Mouse (Mus musculus) ovary, postnatal 10 days (tissue): ENCODE data around the gene 4933415A04Rik.

Source experiments
- DNase-seq: peaks from one replicate; pipeline ENCODE4 v3.0.0; 2022; ENCODE audit warnings: low spot score

Gene 4933415A04Rik

DNA sequence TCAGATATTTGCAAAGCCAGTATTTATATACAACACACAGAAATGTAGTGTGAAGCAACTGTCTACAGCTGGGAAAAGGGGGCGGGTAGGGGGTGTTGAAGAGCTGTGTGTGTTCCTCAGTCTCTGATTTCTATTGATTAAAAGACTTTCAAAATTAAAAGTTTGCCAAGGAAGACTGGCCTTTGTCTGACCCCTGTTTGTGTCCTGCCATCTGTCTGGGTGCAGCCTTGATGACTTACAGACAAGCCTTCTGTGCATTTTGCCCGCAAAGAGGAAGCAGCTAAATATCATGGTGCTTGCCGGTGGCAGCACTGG lies 11.8 kb upstream of the 4933415A04Rik start:
- DNase-seq: no peak

DNA sequence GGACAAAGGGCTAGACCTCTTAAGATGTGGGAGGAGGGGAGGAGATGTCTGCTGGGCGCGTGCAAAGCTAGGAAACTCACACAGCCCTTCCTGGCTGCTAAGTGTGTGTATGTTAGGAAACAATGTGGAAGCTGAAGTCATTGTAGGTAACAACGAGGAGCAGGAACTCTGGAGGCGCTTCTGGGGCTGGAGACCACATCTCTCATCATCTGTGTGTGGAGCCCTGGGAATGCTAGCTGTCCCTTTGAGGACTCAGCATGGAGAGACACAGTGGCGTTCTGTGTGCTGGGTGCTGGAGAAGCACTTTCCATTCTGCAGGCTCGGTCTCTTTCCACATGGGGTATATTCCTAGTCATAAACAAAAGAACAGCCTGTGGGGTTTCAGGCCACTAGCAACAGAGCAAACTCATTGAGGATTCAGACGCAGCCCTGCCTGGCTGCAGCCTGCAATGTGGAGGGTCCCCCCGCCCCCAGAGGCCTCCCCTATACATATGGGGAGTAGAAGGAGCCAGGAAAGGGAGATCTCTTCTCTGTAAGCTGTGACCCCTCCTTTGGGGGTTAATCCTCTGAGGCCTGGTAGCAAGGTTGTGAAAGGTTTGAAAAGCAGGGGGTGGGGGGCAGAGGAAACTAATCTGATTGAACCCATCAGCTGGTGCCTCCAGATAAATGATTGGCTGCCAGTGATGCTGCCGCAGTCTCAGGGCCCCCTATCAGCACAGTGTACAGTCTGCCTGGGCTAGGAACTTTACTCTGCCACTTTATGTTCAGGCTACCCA lies 11.3 kb upstream of the 4933415A04Rik start:
- no peak for DNase-seq

DNA sequence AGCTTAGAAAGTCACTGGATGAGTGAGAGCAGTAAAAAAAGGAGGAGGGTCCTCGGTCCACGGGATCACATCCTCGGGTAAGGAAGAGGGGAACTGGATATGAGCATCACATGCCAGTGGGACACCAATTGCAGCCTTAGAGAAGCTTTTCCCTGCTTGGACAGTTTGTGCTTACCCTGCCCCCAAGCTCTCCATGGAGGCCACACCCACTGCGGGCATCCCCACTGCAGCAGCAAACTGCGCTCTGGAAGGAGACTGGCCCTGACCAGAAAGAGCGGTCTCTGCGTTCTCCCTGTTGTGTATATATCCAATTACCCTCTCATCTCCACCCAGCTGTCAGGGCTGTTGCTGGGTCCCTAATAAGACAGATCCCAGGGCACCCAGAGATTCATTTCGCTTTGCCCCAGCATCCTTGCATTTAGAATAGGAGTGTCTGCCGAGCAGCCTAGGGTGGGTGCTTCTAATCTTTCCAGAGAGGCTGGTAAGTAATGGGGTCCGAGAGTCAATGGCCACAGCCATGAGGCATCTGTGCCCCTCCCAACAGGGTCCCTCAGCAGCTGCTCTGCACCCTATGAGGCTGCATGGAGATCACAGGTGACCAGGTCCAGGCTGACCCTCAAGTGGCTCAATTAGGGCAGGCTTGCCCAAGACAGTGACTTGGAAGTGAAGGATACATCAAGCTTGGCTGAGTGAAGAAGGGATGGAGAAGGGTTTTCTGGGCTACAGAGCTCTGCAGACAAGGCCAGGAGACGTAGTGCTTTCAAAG lies 8.9 kb upstream of the 4933415A04Rik start:
- no peak for DNase-seq

DNA sequence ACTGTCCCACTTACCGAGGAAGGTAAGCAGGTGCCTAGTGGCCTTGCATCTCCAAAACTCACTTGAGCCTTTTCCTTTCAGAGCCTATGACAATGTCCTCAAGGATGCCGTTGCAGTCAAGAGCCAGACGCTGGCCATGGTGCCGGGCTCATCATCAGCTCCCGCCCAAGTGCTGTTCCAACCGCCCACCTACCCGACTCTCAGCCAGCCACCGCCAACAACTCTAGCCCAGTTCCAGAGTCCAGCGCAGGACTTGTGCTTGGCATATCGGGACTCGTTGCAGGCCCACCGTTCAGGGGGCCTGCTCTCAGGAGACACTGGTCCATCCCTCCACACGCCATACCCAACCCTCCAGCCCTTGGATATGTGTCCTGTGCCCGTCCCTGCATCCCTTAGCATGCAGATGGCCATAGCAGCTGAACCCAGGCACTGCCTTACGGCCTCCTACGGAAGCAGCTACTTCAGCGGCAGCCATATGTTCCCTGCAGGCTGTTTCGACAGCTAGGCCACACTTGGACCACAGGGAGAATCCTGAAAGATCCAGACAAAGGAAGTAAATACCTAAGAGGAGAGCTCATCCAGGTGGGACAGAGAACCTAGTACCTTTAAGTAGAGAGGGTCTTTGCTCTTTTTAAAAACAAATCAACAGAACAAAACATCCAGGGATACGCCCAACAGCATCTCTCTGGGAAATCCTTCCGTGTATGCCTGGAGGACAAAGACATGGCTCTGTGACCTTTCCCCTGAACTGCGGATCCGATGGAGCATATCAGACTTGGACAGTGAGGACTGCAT lies 1.4 kb upstream of the 4933415A04Rik start:
- DNase-seq: no peak

DNA sequence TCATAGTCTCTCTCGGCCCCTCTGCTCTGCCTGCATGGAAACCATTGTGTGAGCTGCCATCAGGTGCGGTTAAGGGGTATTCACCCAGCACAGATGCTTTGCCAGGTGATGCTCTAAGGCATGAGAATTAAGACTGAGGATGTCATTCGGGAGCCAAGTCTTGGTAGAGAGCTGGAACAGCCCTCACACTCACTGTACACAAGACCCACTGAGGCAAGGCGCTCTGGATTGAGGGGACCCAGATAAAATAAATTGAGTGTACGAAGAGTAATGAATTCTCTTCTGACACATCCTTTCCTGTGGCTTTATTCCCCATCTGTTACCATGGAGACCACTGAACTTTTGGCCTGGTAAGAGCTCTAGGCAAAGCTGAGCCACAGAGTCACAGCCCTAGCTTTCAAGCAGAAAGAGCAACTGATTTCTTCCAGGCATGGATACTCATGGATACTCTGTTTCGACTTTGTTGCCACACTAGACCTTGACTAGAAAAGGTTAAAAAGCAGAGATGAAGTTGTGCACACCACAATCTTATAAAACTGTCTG lies 2.8 kb downstream of the 4933415A04Rik start:
- no peak for DNase-seq

DNA sequence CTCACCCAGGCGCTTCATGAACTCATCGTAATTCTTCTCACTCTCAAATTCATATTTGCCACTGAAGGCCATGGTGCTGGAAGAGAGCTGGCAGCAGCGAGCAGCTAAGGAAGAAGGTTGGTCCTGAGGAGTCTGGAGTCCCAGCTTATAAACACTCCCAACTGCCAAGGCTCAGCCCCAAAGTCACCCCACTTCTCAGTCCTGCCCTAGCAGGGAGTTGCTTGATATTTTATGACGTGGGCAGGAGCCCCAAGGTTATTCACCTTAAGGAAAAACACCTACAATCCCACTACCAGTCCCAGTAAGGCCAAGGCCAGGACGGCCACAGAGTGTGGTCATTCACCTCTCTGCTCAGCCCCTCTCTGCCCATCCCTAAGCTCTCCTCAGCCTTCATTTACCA lies 14.6 kb downstream of the 4933415A04Rik start, which contains the start of gene Fabp6:
TSS of gene Fabp6 (minus strand) at position 101 of the 400 bp plus-strand sequence.
- no peak for DNase-seq

DNA sequence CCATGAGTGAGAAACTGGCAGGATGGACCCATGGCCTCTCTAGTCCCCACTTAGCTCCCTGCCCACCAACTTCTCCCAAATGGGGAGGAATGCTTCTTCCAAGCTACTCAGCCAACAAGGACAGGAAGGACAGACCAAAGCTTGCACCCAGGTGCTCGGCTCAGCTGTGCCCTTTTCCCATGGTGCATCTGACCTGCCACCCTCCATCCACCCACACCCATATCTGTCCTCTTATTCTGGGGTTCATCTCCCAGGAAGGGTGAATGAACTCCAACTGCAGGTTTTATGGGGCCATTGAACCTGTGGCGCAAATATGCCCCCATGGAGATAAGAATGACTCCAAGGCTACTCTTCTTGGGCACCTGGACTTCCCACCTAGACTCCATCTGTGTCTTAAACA lies 17.4 kb downstream of the 4933415A04Rik start:
- no peak for DNase-seq

DNA sequence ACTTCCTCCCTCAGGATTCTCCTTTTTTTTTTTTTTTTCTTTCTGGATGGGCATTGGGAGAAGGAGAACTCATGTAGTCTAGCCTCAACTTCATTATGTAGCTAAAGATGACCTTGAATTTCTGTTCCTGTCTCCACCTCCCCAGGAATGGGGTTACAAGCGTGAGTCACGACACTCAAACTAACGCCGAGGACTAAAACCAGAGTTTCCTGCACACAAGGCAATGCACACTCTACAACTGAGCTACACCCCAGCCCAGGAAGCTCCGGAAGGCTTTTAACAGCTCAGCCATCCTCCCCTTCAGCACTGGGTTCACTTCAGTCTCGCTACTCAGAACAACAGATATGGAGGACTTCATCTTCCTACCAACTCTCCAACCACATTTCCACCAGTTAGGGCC lies 18.1 kb downstream of the 4933415A04Rik start:
- no peak for DNase-seq

DNA sequence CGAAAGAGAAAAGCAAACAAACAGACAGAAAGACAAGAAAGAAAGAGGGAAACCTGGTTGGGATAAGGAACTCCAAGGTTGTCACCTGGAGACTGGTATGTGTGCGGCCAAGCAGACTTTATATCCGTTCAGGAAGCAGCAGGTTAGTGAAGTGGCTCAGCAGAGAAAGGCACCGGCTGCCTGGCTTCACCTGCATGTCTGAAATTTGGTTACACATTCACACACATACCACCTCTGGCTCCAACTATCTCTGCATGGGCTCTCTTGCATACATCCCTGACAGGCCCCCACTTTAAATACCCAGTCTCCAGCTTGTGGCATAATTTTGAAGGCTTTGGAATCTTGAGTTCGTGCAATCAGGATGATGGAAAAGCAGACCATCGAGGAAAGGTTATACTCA lies 19.0 kb downstream of the 4933415A04Rik start:
- no peak for DNase-seq

DNA sequence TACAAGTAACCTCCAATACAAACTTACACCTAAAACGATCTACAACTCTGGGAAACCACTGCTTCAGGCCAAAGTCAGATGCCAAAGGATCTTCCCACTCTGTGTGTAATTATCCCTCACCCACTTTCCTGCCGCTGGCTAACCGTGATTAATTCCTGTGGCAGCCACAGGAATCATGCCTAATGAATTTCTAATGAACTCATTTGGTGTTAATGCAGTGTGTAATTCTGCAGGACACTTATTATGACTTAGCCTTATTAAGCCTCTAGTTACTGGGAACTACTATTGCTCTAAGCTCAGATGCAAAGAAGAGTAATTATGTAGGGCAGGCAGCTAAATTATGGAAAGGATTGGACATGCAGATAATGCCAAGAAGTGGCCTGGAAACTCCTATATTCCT lies 21.6 kb downstream of the 4933415A04Rik start:
- no peak for DNase-seq

DNA sequence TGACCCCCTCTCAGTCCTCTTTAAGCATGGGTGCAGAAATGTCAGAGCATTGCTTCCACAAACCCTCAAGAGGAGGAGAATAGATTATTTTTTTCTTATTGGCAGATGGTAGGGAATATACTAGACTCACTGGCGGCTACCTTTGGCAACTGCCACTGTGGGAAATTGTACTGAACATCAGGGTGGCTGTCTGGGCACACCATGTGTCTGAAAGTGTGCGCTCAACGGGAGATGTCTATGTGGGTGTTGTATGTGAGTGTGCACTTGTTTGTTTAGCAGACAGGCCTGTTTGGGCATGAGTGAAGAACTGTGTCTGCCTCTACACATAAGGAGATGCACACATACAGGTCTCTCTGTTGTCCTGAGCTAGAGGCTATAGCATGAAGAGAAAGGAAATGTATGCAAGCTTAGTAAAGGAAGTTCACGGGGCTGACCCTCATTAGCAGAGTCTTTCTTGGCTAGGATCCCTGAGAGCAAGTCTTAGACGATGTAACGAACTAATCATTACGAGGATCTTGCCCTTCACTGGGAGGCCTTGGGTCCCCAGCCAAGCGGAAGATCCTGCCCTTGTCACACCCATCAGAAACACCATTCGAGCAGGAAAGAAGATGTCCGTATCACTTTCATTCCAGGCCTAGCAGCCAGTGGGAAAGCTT lies 23.3 kb downstream of the 4933415A04Rik start:
- no peak for DNase-seq

DNA sequence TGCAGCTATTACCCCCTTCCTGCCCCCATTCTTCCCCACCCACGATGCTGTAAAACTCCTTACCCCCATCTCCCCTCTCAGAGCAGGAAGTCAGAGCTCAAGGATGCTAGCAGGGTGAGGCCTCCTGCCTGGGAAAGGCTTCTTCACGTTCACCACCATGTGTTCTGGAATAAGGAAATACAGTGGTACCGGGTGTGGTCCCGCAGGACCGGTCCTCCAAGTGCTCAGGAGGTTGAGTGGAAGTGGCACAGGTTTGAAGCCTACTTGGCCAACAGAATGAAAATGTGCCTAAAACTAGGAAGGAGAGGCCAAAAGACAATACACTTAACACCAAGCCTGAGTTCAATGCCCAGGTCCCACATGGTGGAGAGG lies 23.8 kb downstream of the 4933415A04Rik start:
- no peak for DNase-seq

DNA sequence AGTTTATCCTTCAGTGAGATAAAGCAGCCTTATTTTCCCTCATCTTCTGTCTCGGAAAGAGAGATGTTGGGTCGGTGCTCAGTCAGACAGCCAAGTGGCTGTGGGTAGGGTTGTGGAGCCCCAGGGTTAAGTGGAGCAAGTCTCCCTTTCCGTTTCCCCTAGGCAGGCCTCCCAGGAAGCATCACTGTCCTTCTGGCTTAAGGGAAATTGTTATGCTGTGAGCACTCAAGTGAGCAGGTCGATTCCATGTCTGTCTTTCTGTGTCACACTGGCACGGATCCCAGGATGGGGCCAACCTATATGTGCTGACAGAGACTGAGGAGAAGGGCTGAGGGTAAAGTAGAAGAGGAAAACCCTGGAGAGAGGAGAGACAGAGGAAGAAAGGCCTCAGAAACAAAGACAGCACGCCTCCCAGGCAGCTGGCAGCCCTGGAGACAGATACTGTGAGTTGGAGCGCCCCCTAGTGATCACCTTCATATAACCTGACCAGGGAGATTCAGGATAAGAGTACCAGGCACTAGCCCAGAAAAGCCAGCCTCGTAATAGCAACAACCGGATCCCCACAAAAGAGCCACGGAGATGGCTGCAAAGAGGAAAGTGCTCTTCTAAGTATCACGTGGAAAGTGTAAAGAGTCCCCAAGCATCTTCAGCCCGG lies 26.1 kb downstream of the 4933415A04Rik start:
- DNase-seq: peak; percentile 56

DNA sequence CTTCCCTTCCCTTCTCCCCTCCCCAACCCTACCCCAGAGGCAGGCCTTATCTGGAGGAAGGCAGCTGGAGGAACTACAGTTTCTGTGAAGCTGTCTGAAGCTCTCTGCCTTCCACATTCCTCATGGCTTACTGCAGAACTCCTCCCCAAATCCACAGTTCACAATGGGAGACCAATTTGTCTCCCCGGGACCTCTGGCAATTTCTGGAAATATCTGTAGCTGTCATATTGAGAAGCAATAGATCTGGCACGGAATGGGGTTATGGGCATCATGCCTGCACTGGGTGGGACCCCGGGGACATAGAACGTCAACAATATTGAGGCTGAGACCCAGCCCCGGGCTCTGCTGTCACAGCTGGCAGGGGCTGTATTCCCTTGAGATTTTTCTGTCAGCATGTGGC lies 31.1 kb downstream of the 4933415A04Rik start:
- DNase-seq: no peak

DNA sequence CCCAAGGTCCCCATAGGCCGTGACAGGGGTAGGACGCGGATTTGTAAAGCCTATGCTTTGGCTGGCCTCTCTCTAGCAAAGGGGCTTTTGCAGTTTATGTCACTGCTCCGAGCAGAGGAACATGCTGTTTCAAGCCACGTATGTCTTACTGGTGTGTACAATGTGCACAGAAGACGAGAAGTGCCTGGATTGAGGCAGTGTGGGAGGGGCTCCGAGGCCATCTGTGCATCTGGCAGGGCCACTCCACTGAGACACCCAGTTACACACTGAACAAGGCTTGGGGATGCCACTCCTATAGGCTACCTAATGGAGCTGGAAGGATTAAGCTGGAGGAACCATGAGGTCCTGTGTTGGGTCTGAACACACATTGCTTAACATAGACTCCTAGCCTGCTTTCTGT lies 31.6 kb downstream of the 4933415A04Rik start:
- DNase-seq: no peak

DNA sequence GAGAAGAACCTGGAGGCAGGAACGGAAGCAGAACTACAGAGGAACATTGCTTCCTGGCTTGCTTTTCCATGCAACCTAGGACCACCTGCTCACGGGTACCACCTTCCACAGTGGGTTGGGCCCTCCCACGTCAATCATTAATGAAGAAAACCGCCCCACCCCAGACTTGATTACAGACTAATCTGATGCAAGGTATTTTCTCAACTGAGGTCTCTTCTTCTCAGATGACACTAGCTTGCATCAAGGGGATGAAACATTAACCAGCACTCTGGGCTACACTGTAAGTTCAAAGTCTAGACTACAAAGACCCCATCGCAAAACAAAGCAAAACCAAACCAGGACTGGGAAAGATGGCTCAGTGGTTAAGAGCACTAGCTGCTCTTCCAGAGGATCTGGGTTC lies 34.9 kb downstream of the 4933415A04Rik start:
- no peak for DNase-seq

DNA sequence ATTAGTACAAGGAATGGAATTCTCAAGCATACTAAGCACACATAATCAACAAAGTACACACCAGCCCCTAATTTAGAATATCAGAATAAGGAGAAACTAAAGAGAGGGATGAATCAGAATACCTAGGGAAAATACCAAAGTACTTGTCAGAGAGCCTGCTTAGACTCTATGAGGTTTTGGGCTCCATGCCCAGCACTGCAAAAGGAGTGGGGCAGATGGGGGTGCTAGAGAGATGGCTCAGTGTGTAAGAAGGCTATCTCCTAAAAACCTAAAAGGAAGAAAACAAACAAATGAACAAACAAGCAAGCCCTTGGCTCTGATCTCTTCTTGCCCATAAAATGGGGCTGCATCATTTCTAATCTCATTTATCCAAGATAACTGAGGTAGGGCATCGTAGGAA lies 37.5 kb downstream of the 4933415A04Rik start:
- DNase-seq: no peak

DNA sequence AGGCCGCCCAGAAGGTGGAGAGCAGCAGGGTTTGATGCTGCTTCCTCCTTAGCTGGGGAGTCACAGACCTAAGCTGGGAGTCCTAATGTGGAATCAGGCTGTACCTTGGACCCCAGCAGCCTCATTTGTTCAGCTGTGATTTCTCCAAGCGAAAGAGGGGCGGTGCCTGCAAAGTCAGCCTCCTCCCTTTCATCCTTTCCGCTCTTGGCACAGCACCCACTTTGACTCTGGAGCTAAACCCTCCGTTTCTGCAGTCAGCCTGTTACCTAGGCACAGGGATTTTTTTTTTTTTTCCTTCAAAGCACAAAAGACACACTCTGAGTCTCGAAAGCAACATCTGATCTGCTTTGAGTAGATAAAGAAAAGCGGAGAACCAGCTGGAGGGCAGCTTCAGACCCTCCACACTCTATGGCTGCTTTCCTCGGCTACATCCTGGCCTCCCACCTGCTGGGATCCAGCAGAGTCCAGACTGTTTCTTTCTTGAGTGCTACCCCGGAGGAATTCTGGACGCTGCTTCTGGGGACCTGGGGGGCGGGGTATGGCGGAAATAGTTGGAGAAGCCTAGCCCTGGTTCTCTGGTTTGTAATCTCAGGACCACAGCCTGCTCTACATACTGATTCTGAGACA lies 39.6 kb downstream of the 4933415A04Rik start:
- no peak for DNase-seq

DNA sequence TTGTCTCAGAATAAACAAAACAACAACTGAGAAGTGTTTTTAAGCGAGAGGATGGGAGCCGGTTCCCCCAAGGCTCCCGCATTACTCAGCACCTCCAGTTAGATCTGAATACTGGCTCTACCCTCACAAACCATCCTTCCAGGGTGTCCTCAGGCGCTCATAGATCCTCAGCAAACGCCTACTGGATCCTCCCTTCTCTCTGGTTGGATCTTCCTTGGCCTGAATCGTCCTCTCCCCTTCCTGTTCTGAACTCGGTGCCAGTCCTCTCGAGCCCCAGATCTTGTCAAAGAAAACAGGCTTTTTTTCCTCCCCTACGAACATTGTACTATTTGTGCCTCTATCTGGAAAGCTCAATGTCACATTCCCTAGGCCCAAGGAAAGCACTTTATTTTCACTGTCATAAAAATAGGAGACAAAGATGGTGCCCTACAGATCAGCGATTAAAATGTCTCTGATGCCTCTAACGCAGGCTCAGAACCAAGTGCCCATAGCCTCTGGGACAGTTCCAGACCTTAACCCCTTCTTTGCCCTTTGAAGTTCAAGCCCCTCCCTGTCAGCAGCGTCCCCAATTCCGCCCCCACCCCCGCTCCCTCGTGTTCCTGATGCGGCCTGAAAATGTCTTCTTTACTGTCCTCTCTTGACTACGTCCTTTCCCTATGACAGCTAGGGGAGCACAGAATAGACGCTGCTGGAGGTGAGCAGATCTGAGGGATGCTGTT lies 40.2 kb downstream of the 4933415A04Rik start:
- DNase-seq: no peak

DNA sequence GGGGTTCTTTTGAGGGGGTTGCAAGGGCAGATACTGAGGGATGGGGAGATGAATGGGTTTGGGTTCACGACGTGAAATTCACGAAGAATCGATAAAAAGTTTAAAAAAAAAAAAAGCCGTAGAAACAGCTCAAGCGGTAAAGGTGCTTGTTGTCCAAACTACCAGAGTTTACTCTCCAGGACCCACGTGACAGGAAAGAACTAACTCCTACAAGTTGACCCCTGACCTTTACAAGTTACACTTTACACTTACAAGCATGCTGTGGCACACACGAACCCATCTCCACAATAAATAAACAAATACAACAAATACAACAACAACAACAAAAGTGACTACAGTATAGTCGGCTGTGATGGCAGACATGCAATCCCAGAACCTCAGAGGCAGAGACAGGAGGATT lies 44.8 kb downstream of the 4933415A04Rik start:
- DNase-seq: no peak
